Mouse (Mus musculus) c-Kit-positive CD71-negative TER-119-negative erythroid progenitor cells, embryonic 14.5 days (primary cell): ENCODE results near the gene Kcnk12.

Source experiments
- DNase-seq: peaks from one replicate; pipeline ENCODE4 v3.0.0-alpha.2; 2013; ENCODE audit warnings: low read depth

Gene Kcnk12

DNA sequence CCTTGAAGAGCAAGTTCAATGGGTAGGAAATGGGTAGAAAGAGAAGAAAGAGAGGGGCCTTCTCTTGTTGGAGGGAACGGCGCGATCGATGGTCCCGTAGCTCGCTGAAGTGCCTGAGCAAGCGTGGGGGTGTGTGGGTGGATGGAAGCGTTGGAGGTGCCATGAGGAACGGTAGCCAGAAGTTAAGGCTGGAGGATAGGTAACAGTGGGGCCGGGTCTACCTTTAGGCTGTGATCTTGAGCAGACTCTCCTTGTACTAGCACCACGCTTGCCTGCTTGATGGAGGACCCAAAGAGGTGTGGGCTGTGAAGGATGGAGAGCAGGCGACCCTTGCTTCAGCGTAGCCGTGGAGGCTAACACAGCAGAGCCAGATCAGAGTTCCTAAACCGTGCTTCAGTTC lies 12.1 kb downstream of the Kcnk12 start:
- DNase-seq, result no peak

DNA sequence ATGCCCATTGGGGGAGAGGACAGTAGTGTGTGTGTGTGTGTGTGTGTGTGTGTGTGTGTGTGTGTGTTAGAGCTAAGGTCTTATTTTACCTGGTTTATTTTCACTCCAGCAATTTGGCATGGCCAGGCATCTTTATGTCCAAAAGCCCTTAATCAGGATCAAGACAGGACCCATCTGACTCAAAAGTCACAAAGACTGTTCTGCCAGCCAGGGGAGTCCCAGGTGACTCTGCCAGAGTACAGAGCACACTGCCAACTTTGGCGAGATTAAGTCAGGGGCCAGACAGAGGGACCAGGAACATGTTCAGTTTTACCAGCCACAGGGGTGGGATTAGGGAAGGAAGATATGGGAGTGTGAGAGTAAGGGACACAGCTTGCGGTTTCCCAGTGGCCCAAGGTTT lies 12.9 kb downstream of the Kcnk12 start:
- no peak for DNase-seq

GRCm38 (mm10) chr17:87784141-87784831 lies 13.5 kb downstream of the Kcnk12 start:
- no peak for DNase-seq

DNA sequence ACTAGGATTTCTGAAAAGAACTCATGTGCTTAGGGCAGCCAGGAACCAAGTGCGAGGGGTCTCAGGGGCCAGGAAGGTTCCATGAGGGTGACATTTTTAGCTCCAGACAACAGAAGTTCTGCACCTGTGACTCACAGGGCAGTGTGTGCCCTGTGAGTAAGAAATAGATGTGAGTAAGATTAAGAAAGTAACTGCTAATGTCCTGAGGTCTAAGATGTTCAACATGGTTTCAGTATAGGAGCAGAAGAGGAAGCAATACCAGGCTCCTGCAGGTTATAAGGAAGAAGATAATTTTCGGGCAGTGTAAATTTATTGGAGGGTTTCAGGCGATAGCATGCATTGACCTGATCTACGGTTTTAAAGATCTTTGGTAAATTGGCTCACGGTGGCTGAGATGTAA lies 16.6 kb downstream of the Kcnk12 start:
- no peak for DNase-seq

DNA sequence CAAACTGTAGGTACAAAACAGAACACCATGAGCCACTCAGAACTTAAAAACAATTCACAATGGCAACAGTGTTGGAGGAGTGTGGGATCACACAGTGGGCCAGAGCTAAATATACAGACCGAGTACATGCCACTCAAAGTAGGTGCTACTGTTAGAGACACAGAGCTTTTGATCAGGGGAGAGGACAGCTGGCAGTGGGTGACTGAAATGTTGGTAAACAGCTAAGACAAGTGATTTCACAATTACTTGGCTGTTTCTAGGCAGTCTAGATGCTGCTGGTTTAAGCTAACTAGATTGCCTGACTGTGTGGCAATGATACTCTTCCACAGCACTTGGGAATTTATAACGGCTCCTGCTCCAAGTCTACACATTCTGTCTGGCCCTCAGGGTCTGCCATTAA lies 17.6 kb downstream of the Kcnk12 start:
- DNase-seq, result no peak

- no peak for DNase-seq
Observed at GRCm38 (mm10) chr17:87774982-87775381, 22.8 kb downstream of the Kcnk12 start.

DNA sequence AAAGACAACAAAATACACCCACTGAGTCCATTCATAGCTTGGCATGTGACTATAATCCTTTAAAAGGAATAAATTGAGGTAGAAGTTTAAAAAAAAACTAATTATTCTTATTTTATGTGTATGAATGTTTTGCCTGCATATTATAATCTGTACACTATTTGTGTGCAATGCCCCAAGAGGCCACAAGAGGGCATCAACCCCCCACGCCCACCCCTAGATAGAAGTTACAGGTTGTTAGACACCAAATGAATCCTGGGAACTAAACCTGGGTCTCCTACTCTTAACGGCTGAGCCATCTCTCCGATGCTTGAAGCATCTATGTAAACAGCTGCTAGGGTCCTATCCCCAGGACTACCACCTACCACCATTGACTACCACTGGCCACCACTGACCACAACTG lies 24.6 kb downstream of the Kcnk12 start:
- DNase-seq, result no peak

DNA sequence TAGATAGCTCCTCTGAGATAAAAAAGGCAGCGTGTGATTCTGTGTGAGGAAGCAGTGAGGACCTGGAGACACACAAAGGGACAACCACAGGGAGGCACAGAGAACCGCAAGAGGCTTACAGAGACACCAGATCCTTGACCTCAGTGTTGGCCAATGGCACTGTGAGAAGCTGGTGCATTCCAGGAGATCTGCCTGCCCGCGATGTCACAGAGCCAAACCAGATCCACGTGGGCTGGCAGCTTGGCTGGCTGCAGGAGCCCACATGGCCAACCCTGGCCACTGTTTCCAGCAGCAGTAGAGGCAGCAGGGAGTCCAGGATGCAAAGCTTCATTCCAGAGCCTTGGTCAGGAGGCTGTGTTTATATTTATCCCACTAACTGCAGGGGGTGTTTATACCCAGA lies 27.0 kb downstream of the Kcnk12 start:
- no peak for DNase-seq

GRCm38 (mm10) chr17:87766888-87767287 lies 30.9 kb downstream of the Kcnk12 start:
- DNase-seq, result no peak

DNA sequence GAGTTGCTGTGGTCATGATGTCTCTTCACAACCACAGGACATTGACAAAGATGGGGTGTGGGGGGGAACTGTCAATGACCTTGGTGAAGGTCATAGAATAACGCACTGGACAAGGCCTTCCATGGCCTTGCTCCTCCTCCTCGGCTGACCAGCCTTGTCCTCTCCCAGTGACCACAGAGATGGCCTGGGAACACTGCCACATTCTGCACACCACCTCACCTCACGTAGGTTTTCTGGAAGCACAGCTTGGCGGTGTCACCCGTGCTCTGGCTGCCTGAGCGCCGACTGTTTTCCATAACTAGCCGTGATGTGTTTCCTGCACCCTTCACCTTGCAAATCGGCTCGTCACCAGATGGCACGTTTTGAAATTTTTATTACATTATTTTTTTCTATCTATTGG lies 32.8 kb downstream of the Kcnk12 start:
- no peak for DNase-seq

GRCm38 (mm10) chr17:87763146-87763545 lies 34.6 kb downstream of the Kcnk12 start:
- no peak for DNase-seq

DNA sequence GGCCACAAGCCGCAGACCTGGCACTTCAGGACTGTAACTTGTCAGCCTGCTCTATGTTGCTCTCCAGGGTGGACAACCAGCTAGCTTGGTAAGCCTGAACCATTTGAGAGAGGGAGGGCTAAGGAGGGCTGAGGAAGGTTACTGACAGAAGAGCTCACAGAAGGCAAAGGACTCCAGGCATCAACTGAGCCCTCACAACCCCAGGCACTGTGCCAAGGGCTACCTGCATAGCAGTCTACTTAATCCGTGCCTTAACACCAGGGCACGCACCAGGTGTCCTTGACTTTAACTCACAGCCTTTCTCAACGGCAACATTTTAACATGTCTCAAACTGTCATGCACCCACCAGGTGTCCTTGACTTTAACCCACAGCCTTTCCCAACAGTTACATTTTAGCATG lies 37.5 kb downstream of the Kcnk12 start:
- no peak for DNase-seq

GRCm38 (mm10) chr17:87745926-87746888 lies 51.6 kb downstream of the Kcnk12 start:
- peak; percentile 30 for DNase-seq

DNA sequence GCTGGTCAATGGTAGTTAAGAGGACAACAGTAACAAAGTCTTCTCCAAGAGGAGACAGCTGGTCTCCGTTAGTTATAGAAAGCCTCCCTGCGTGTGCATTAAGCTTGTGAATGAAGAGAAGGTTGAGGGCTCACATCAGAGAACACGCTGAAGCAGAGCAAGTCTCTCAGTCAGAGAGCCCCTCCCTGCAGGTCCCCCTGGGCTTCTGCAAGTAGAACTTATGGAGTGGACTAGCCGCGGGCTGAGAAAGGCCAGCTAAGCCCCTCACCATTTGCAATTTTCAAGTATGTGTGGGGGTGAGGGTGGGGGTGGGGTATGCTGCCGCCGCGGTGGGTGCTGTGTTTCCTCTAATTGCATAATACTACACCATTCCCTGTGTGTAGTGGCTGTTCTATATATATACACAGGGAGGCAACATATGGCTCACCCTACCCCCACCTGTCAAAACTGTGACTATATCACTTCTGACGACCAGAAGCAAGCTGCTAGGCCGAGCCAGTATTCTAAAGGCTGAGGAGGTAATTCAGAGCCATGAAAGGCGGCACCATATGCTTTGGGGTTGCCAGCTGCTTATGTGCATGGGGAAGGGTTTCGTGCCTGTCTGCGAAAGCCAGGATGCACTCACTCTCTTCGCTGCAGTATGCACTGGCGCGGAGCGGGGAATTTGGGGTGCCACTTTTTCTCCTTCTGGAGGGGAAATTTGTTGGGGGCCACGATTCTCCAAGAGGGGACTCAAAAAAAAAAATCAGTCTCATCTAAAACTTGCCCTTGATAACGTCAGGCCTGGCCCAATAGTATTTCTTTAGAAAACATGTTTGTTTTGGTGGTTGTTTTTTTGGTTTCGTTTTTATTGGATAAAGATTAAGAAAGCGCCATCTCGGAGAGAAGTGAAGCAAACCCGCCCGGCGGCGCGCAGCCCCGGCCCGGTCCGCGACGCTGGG lies 52.5 kb downstream of the Kcnk12 start:
- DNase-seq, result no peak

DNA sequence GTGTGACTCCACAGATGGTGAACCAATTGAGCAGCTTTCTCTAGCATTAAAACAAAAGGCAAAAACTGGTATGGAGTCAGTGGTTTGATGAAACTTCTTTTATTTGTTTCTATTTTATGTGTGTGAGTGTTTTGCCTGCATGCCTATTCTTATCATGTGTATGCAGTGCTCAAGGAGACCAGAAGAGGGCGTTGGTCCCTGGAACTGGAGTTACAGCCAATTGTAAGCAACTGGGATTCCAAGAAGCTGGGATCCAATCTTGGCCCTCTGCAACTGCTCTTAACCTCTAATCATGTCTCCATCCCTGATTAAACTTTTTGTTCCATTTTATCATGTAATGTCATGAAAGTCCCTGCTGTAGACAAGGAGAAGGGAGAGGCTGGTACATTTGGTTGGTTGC lies 58.0 kb downstream of the Kcnk12 start:
- DNase-seq, result no peak

GRCm38 (mm10) chr17:87737144-87737543 lies 60.6 kb downstream of the Kcnk12 start:
- DNase-seq, result no peak

GRCm38 (mm10) chr17:87734471-87734870 lies 63.3 kb downstream of the Kcnk12 start:
- no peak for DNase-seq

DNA sequence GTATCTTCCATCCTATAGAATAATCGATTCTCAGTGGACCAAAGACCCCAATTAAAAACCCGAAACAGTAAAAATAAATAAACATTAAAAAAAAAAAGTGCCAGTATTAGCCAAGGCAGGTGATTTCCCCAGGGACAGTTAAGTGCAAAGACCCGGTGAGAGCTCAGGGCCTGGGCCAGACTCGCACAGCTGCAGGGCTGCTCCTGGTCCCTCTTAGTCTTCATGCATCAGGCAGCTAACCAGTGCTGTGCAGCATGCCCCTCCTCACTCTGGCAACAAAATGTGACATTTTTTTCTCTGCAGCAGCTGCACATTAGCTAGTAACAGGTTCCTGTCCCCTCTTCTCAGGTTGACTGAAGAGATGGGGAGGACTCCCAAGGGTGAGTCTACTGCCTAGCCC lies 65.8 kb downstream of the Kcnk12 start:
- no peak for DNase-seq

GRCm38 (mm10) chr17:87726489-87727356 lies 71.1 kb downstream of the Kcnk12 start:
- DNase-seq, result no peak

GRCm38 (mm10) chr17:87724727-87725126 lies 73.1 kb downstream of the Kcnk12 start:
- DNase-seq, result no peak

- no peak for DNase-seq
Observed at GRCm38 (mm10) chr17:87700101-87700500, 97.7 kb downstream of the Kcnk12 start.
